Mouse (Mus musculus): ENCODE measurements around the gene 1700031F05Rik. TPM values are rescaled to one million over a fixed set of nuclear protein-coding genes. Genes with fewer than 3 reads are reported as not detected.
"Not testable (repeated sequence)": the region's sequence is repeated elsewhere in the genome, so short reads cannot be mapped to it uniquely, and the experiment has no call there.

The 1700031F05Rik gene
- polyA plus RNA-seq (2014; fragmentation: Nextera tagmentation; extraction: Ambion mirVana) = not detected in 2 replicates

GRCm38 (mm10) chrX:102867871-102868270 is at the start of gene 1700031F05Rik:
Gene 1700031F05Rik, minus strand, starts transcription at chrX:102867971.
- Histone ChIP-seq H3K27me3 (ENCODE audit: control insufficient read depth, insufficient read depth, low read length) (no peaks in the 10 kb centered on the region; the same call in 1 of the 2 replicates), H3K27ac (ENCODE audit: low read depth, low read length) (no peak within 1 kb of the TSS), H3K9me3 (ENCODE audit: control insufficient read depth, low read length) (no peaks in the 10 kb centered on the region), H3K9ac (ENCODE audit: low read length) (no peak within 1 kb of the TSS), H3K4me1 (ENCODE audit: control insufficient read depth, insufficient read depth, low read length) (no peaks in the 10 kb centered on the region), H3K4me2 (no peak within 1 kb of the TSS), H3K4me3 (ENCODE audit: low read depth, low read length) (no peak within 1 kb of the TSS), H3K36me3 (ENCODE audit: control insufficient read depth, insufficient read depth, low read length) (no peaks in the 10 kb centered on the region)
- DNase-seq (ENCODE audit: low spot score, missing footprints) (no peak), ATAC-seq (ENCODE audit: low FRiP score) (no peak)
- 93% methylated on average over 6 of the region's 6 CpGs for WGBS

- not testable (repeated sequence) for H3K4me2 ChIP-seq; H3K9me3 ChIP-seq (ENCODE audit: control insufficient read depth, low read length); H3K4me3 ChIP-seq (ENCODE audit: low read depth, low read length); H3K27me3 ChIP-seq (ENCODE audit: control insufficient read depth, insufficient read depth, low read length); ATAC-seq (ENCODE audit: low FRiP score); H3K36me3 ChIP-seq (ENCODE audit: control insufficient read depth, insufficient read depth, low read length); H3K27ac ChIP-seq (ENCODE audit: low read depth, low read length); H3K9ac ChIP-seq (ENCODE audit: low read length); DNase-seq (ENCODE audit: low spot score, missing footprints); H3K4me1 ChIP-seq (ENCODE audit: control insufficient read depth, insufficient read depth, low read length)
- WGBS = 76% methylated on average over 1 of the region's 1 CpGs
Measured at GRCm38 (mm10) chrX:102914823-102915222, 47.1 kb upstream of the 1700031F05Rik start.

- not testable (repeated sequence) for H3K9ac ChIP-seq (ENCODE audit: low read length); H3K4me1 ChIP-seq (ENCODE audit: control insufficient read depth, insufficient read depth, low read length); ATAC-seq (ENCODE audit: low FRiP score); H3K9me3 ChIP-seq (ENCODE audit: control insufficient read depth, low read length); DNase-seq (ENCODE audit: low spot score, missing footprints); H3K36me3 ChIP-seq (ENCODE audit: control insufficient read depth, insufficient read depth, low read length); H3K27ac ChIP-seq (ENCODE audit: low read depth, low read length); H3K4me2 ChIP-seq; H3K27me3 ChIP-seq (ENCODE audit: control insufficient read depth, insufficient read depth, low read length); H3K4me3 ChIP-seq (ENCODE audit: low read depth, low read length)
- 82% methylated on average over 2 of the region's 9 CpGs for WGBS
Measured at GRCm38 (mm10) chrX:102908587-102908986, 40.8 kb upstream of the 1700031F05Rik start, which contains the start of the genes Dmrtc1a and 1700011M02Rik. Gene Dmrtc1a, minus strand, starts transcription at chrX:102908687. Gene 1700011M02Rik, plus strand, starts transcription at chrX:102908905.

GRCm38 (mm10) chrX:102854516-102854915 is 13.3 kb downstream of the 1700031F05Rik start, which contains the start of gene Dmrtc1c2:
Gene Dmrtc1c2, minus strand, starts transcription at chrX:102854616.
- not testable (repeated sequence) for H3K4me3 ChIP-seq (ENCODE audit: low read depth, low read length); DNase-seq (ENCODE audit: low spot score, missing footprints); ATAC-seq (ENCODE audit: low FRiP score); H3K27me3 ChIP-seq (ENCODE audit: control insufficient read depth, insufficient read depth, low read length); H3K4me2 ChIP-seq; H3K27ac ChIP-seq (ENCODE audit: low read depth, low read length); H3K36me3 ChIP-seq (ENCODE audit: control insufficient read depth, insufficient read depth, low read length); H3K9me3 ChIP-seq (ENCODE audit: control insufficient read depth, low read length); H3K4me1 ChIP-seq (ENCODE audit: control insufficient read depth, insufficient read depth, low read length); H3K9ac ChIP-seq (ENCODE audit: low read length)
- WGBS = 100% methylated on average over 2 of the region's 13 CpGs

- no peak overlapping the region for H3K4me3 ChIP-seq (ENCODE audit: low read depth, low read length)
- WGBS = 68% methylated on average over 4 of the region's 4 CpGs
- H3K27ac ChIP-seq (ENCODE audit: low read depth, low read length) = no peak overlapping the region
- no peaks in the 10 kb centered on the region; the same call in 1 of the 2 replicates for H3K27me3 ChIP-seq (ENCODE audit: control insufficient read depth, insufficient read depth, low read length)
- H3K4me2 ChIP-seq = no peak overlapping the region
- H3K36me3 ChIP-seq (ENCODE audit: control insufficient read depth, insufficient read depth, low read length) = no peaks in the 10 kb centered on the region
- H3K9me3 ChIP-seq (ENCODE audit: control insufficient read depth, low read length) = no peaks in the 10 kb centered on the region
- no peak overlapping the region for H3K9ac ChIP-seq (ENCODE audit: low read length)
- no peak for ATAC-seq (ENCODE audit: low FRiP score)
- no peaks in the 10 kb centered on the region for H3K4me1 ChIP-seq (ENCODE audit: control insufficient read depth, insufficient read depth, low read length)
- DNase-seq (ENCODE audit: low spot score, missing footprints) = no peak
Measured at GRCm38 (mm10) chrX:102812311-102812710, 55.5 kb downstream of the 1700031F05Rik start.

Other genes with a start within 250 kb of the 1700031F05Rik start
- gene Phka1, start 223.7 kb downstream of the 1700031F05Rik start, polyA plus RNA-seq (2014; fragmentation: Nextera tagmentation; extraction: Ambion mirVana) = 5.8 and 6.7 TPM in 2 replicates
- not detected in 2 replicates for gene Gm3880, start 181.0 kb downstream of the 1700031F05Rik start, polyA plus RNA-seq (2014; fragmentation: Nextera tagmentation; extraction: Ambion mirVana)
- not detected in 2 replicates for gene Gm9112, start 160.3 kb downstream of the 1700031F05Rik start, polyA plus RNA-seq (2014; fragmentation: Nextera tagmentation; extraction: Ambion mirVana)
- not detected in 2 replicates for gene Dmrtc1b, start 160.1 kb downstream of the 1700031F05Rik start, polyA plus RNA-seq (2014; fragmentation: Nextera tagmentation; extraction: Ambion mirVana)
- not detected in 2 replicates for gene Dmrtc1c1, start 65.0 kb downstream of the 1700031F05Rik start, polyA plus RNA-seq (2014; fragmentation: Nextera tagmentation; extraction: Ambion mirVana)
- gene Dmrtc1c2, start 13.4 kb downstream of the 1700031F05Rik start, polyA plus RNA-seq (2014; fragmentation: Nextera tagmentation; extraction: Ambion mirVana) = not detected in 2 replicates
- 0.38 and 0.55 TPM in 2 replicates for gene Dmrtc1a, start 40.7 kb upstream of the 1700031F05Rik start, polyA plus RNA-seq (2014; fragmentation: Nextera tagmentation; extraction: Ambion mirVana)
- gene 1700011M02Rik, start 40.9 kb upstream of the 1700031F05Rik start, polyA plus RNA-seq (2014; fragmentation: Nextera tagmentation; extraction: Ambion mirVana) = not detected in 2 replicates
- gene 1700018G05Rik, start 60.4 kb upstream of the 1700031F05Rik start, polyA plus RNA-seq (2014; fragmentation: Nextera tagmentation; extraction: Ambion mirVana) = not detected in 2 replicates